Mouse (Mus musculus) embryonic facial prominence, embryonic 10.5 days (tissue): ENCODE results near the gene Ticrr. TPM values are rescaled to one million over a fixed set of nuclear protein-coding genes. Genes with fewer than 3 reads are reported as not detected.

ENCODE experiments used
- DNase-seq: peaks from one replicate; pipeline ENCODE4 v3.0.0-alpha.2; 2017; ENCODE audit warnings: low spot score
- H3K27ac ChIP-seq: fragments of 300-500 bp; sonication (generic); replicated peaks from 2 replicates; pipeline ENCODE4 v1.5.1; 2016; ENCODE audit warnings: mild to moderate bottlenecking
- H3K27me3 ChIP-seq: fragments of 300-500 bp; sonication (generic); replicated peaks from 2 replicates; pipeline ENCODE4 v1.6.1; 2016; ENCODE audit warnings: low read depth, mild to moderate bottlenecking; ENCODE audit not compliant: poor library complexity, severe bottlenecking
- H3K36me3 ChIP-seq: fragments of 300-500 bp; sonication (generic); replicated peaks from 2 replicates; pipeline ENCODE4 v1.6.1; 2016; ENCODE audit warnings: mild to moderate bottlenecking, moderate library complexity
- H3K4me1 ChIP-seq: fragments of 300-500 bp; sonication (generic); 2 replicates; pipeline ENCODE4 v1.6.1; 2016
- H3K4me3 ChIP-seq: fragments of 300-500 bp; sonication (generic); 2 replicates; pipeline ENCODE4 v1.5.1; 2016; ENCODE audit warnings: mild to moderate bottlenecking, moderate library complexity
- H3K9me3 ChIP-seq: fragments of 300-500 bp; sonication (generic); 2 replicates; pipeline ENCODE4 v1.6.1; 2016; ENCODE audit warnings: mild to moderate bottlenecking
- WGBS: fragments of 180-500 bp; shearing (Covaris S2); methylation state at CpG from one replicate; pipeline ENCODE4 v1.1.7; 2016; 5-methylcytosine and 5-hydroxymethylcytosine counted together
- polyA plus RNA-seq: library from polyadenylated mRNA; unstranded; fragments of >200 nt; fragmentation: Nextera tagmentation; extraction: Ambion mirVana; gene quantifications from 2 replicates; pipeline ENCODE4 v1.2.1, GENCODE M21; 2016

Ticrr gene
- polyA plus RNA-seq, 1 experiment from 2014 or later, result 16.4 TPM

GRCm38 (mm10) chr7:79705210-79705609 is 45.2 kb downstream of the Ticrr start:
- Histone ChIP-seq H3K27ac (no peak overlapping the region), H3K27me3 (peaks cover 16% of the 10 kb centered on the region), H3K9me3 (no peaks in the 10 kb centered on the region), H3K4me1 (peaks cover 6% of the 10 kb centered on the region), H3K4me3 (no peak overlapping the region), H3K36me3 (peaks cover 88% of the 10 kb centered on the region)
- no peak for DNase-seq
- 88% methylated on average over 5 of the region's 5 CpGs for WGBS

GRCm38 (mm10) chr7:79710130-79710607 is 50.2 kb downstream of the Ticrr start:
- 1% methylated on average over 55 of the region's 55 CpGs for WGBS
- no peaks in the 10 kb centered on the region for H3K9me3 ChIP-seq
- peaks cover 39% of the 10 kb centered on the region for H3K27me3 ChIP-seq
- peak; percentile 84 for DNase-seq
- H3K4me3 ChIP-seq, result peak overlapping the region; percentile 60
- H3K4me1 ChIP-seq, result peaks cover 30% of the 10 kb centered on the region
- peaks cover 54% of the 10 kb centered on the region for H3K36me3 ChIP-seq
- peak overlapping the region; percentile 16 for H3K27ac ChIP-seq

GRCm38 (mm10) chr7:79710831-79711230 is 50.8 kb downstream of the Ticrr start:
- H3K27me3 ChIP-seq, result peaks cover 39% of the 10 kb centered on the region
- H3K4me1 ChIP-seq, result peaks cover 32% of the 10 kb centered on the region
- peak; percentile 33 for DNase-seq
- peak overlapping the region; percentile 60 for H3K4me3 ChIP-seq
- H3K9me3 ChIP-seq, result no peaks in the 10 kb centered on the region
- no peak overlapping the region for H3K27ac ChIP-seq
- H3K36me3 ChIP-seq, result peaks cover 47% of the 10 kb centered on the region
- 21% methylated on average over 17 of the region's 17 CpGs for WGBS

GRCm38 (mm10) chr7:79715187-79715981 is 55.4 kb downstream of the Ticrr start, which contains the start of gene Kif7:
TSS of gene Kif7 (minus strand) at chr7:79715720.
- Histone ChIP-seq H3K27me3 (peaks cover 62% of the 10 kb centered on the region), H3K4me1 (peaks cover 29% of the 10 kb centered on the region), H3K36me3 (peaks cover 15% of the 10 kb centered on the region), H3K27ac (peak within 1 kb of the TSS; percentile 85), H3K4me3 (peak within 1 kb of the TSS; percentile 85), H3K9me3 (no peaks in the 10 kb centered on the region)
- peak; percentile 96 for DNase-seq
- WGBS, result under 1% methylated on average over 55 of the region's 55 CpGs

- H3K27me3 ChIP-seq, result peaks cover 89% of the 10 kb centered on the region
- H3K4me3 ChIP-seq, result peak overlapping the region; percentile 75
- H3K27ac ChIP-seq, result peak overlapping the region; percentile 73
- no peaks in the 10 kb centered on the region for H3K9me3 ChIP-seq
- peak; percentile 76 for DNase-seq
- H3K4me1 ChIP-seq, result peaks cover 12% of the 10 kb centered on the region
- WGBS, result 1% methylated on average over 48 of the region's 48 CpGs
- no peaks in the 10 kb centered on the region for H3K36me3 ChIP-seq
These were observed 61.5 kb downstream of the Ticrr start for GRCm38 (mm10) chr7:79721386-79721977.

GRCm38 (mm10) chr7:79727091-79727490 is 67.1 kb downstream of the Ticrr start:
- Histone ChIP-seq H3K9me3 (no peaks in the 10 kb centered on the region), H3K4me3 (no peak overlapping the region), H3K4me1 (peaks cover 8% of the 10 kb centered on the region), H3K36me3 (no peaks in the 10 kb centered on the region), H3K27ac (no peak overlapping the region), H3K27me3 (peaks cover 65% of the 10 kb centered on the region)
- 27% methylated on average over 2 of the region's 2 CpGs for WGBS
- DNase-seq, result peak; percentile 72

- peak; percentile 77 for DNase-seq
- H3K27me3 ChIP-seq, result peaks cover 57% of the 10 kb centered on the region
- H3K36me3 ChIP-seq, result no peaks in the 10 kb centered on the region
- 0 out of 2 replicates have a peak, but pooled peaks cover 7% of the 10 kb centered on the region for H3K4me1 ChIP-seq
- H3K9me3 ChIP-seq, result no peaks in the 10 kb centered on the region
- H3K27ac ChIP-seq, result no peak overlapping the region
- WGBS, result 25% methylated on average over 6 of the region's 6 CpGs
- no peak overlapping the region for H3K4me3 ChIP-seq
These were observed 68.2 kb downstream of the Ticrr start for GRCm38 (mm10) chr7:79728219-79728618.

- H3K27ac ChIP-seq, result no peak overlapping the region
- no peak overlapping the region for H3K4me3 ChIP-seq
- 0 out of 2 replicates have a peak, but pooled peaks cover 7% of the 10 kb centered on the region for H3K4me1 ChIP-seq
- H3K9me3 ChIP-seq, result no peaks in the 10 kb centered on the region
- H3K27me3 ChIP-seq, result peaks cover 49% of the 10 kb centered on the region
- DNase-seq, result peak; percentile 86
- 8% methylated on average over 8 of the region's 8 CpGs for WGBS
- H3K36me3 ChIP-seq, result no peaks in the 10 kb centered on the region
These were observed 69.2 kb downstream of the Ticrr start for GRCm38 (mm10) chr7:79729169-79729568.

- WGBS, result 66% methylated on average over 11 of the region's 11 CpGs
- H3K27me3 ChIP-seq, result peaks cover 49% of the 10 kb centered on the region
- H3K4me1 ChIP-seq, result 0 out of 2 replicates have a peak, but pooled peaks cover 7% of the 10 kb centered on the region
- peak; percentile 25 for DNase-seq
- H3K9me3 ChIP-seq, result no peaks in the 10 kb centered on the region
- no peak overlapping the region for H3K27ac ChIP-seq
- H3K36me3 ChIP-seq, result peaks cover 2% of the 10 kb centered on the region; the same call in 1 of the 2 replicates
- no peak overlapping the region for H3K4me3 ChIP-seq
These were observed 69.9 kb downstream of the Ticrr start for GRCm38 (mm10) chr7:79729743-79730370.

- H3K36me3 ChIP-seq, result peaks cover 6% of the 10 kb centered on the region; the same call in 1 of the 2 replicates
- 83% methylated on average over 13 of the region's 13 CpGs for WGBS
- H3K4me3 ChIP-seq, result no peak overlapping the region
These were observed 71.4 kb downstream of the Ticrr start for GRCm38 (mm10) chr7:79731438-79731837.

GRCm38 (mm10) chr7:79732622-79733021 is 72.6 kb downstream of the Ticrr start, which contains the start of gene Plin1:
TSS of gene Plin1 (minus strand) at chr7:79732903.
- DNase-seq, result no peak
- Histone ChIP-seq H3K4me3 (no peak within 1 kb of the TSS), H3K4me1 (0 out of 2 replicates have a peak, but pooled peaks cover 7% of the 10 kb centered on the region), H3K9me3 (no peaks in the 10 kb centered on the region), H3K27me3 (peaks cover 32% of the 10 kb centered on the region), H3K36me3 (peaks cover 18% of the 10 kb centered on the region), H3K27ac (no peak within 1 kb of the TSS)
- 70% methylated on average over 4 of the region's 4 CpGs for WGBS

More at GRCm38 (mm10) chr7:79731438-79731837, 71.4 kb downstream of the Ticrr start:
- Histone ChIP-seq H3K4me1 (0 out of 2 replicates have a peak, but pooled peaks cover 7% of the 10 kb centered on the region), H3K27me3 (peaks cover 36% of the 10 kb centered on the region), H3K27ac (no peak overlapping the region), H3K9me3 (no peaks in the 10 kb centered on the region)
- no peak for DNase-seq

GRCm38 (mm10) chr7:79734563-79734962 is 74.6 kb downstream of the Ticrr start:
- WGBS, result 79% methylated on average over 8 of the region's 8 CpGs
- H3K9me3 ChIP-seq, result no peaks in the 10 kb centered on the region
- 0 out of 2 replicates have a peak, but pooled peaks cover 6% of the 10 kb centered on the region for H3K4me1 ChIP-seq
- peaks cover 26% of the 10 kb centered on the region for H3K27me3 ChIP-seq
- DNase-seq, result no peak
- peaks cover 20% of the 10 kb centered on the region for H3K36me3 ChIP-seq
- no peak overlapping the region for H3K4me3 ChIP-seq
- no peak overlapping the region for H3K27ac ChIP-seq
